Mouse (Mus musculus) hematopoietic multipotent progenitor cell, adult 10-12 weeks (in vitro differentiated cells): ENCODE results near the gene Fgf10. TPM values are rescaled to one million over a fixed set of nuclear protein-coding genes. Genes with fewer than 3 reads are reported as not detected.

Experiments used
- polyA plus RNA-seq: library from polyadenylated mRNA; stranded (reverse); fragments of >175 nt; gene quantifications from 2 replicates; pipeline ENCODE4 v1.2.3, GENCODE M21; 2012; ENCODE audit warnings: low replicate concordance

The Fgf10 gene
- polyA plus RNA-seq: not detected in 2 replicates

GRCm38 (mm10) chr13:118669491-118669890 is at the start of gene Fgf10:
Gene Fgf10 (plus strand): TSS chr13:118669791.

